Mouse (Mus musculus) liver, embryonic 14.5 days (tissue): ENCODE data around the gene Exosc5.

Source experiments
- CTCF ChIP-seq: IDR thresholded peaks from 2 replicates; pipeline ENCODE4 v1.5.1; 2016; ENCODE audit warnings: antibody characterized with exemption, low read depth, control low read depth
- EP300 ChIP-seq: IDR thresholded peaks from 2 replicates; pipeline ENCODE4 v1.6.1; 2016; ENCODE audit warnings: antibody characterized with exemption, low read depth

DNA sequence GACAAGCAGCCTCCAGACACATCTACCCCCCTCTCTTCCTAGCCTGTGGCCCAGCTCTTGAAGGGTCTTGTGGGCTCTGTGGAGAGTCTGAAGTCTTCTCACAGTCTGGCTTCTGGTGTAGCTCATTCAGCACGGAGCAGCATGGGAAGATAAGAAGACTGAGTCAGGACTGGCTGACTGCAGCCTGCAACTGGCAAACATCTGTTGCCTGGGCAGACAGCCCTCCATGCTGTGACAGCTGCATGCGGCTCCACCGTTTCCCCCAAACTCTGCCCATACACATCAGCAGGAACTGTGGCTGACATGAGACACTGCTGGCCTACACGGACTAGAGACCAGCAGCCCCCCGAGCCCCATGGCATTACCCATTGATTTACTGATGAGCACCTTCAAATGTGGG lies 34.1 kb upstream of the Exosc5 start:
- TF ChIP-seq CTCF: no peak
- no peak for TF ChIP-seq EP300
